ENCODE assay signal across 13 mouse cellular contexts in the genomic region with DNA sequence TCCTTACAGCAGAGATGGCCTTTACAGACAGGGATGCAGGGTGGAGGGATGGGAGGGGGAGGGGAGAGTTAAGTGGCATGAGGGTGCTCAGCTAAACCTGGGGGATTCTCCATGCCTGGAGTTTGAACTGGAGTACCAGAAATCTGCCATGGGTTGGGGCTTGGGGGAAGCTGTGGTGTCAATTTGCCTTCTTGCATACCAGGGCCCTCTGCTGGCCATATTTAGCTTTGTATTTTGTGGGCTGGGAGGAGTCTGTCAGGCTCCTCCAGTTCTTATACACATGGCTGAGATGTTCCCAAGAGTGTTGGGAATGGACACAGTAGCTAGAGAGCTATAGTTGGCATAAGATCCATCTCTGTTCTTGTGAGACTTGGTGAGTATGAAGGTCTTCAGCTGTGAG. TPM values are rescaled to one million over a fixed set of nuclear protein-coding genes. Genes with fewer than 3 reads are reported as not detected.
DNase-seq lines count a peak whose midpoint lies in the region; ATAC-seq and TF ChIP-seq lines count a peak whose summit lies in the region.
"Had no signal": no experiment of that assay in that cellular context is flagged by ENCODE, and none has a peak within 500 bp of the region (broad histone marks: within the 10 kb centered on the region; RNA-seq: fewer than 3 reads in every experiment).

No protein-coding gene starts in this region.

- no peak overlapping the region for H3K27ac ChIP-seq in kidney, adult 2 months (ENCODE audit: insufficient read depth, low read depth, low read length)
- no peak overlapping the region for H3K27ac ChIP-seq in kidney, embryonic 14.5 days (ENCODE audit: low read depth, low read length)
- H3K27ac ChIP-seq: forebrain, embryonic 13.5 days; heart, embryonic 15.5 days; limb, embryonic 15.5 days had no signal

- in situ Hi-C loops in Patski (cut with MboI; ENCODE audit: low pct_unique_long_range_greater_than_20kb) = no loop called here

- no peaks in the 10 kb centered on the region for H3K9me3 ChIP-seq in kidney, embryonic 14.5 days (ENCODE audit: control insufficient read depth, low read length)
- H3K9me3 ChIP-seq: forebrain, embryonic 13.5 days; limb, embryonic 15.5 days had no signal

- no peak overlapping the region for H3K9ac ChIP-seq in kidney, embryonic 14.5 days (ENCODE audit: low read depth, low read length)
- H3K9ac ChIP-seq: forebrain, embryonic 13.5 days; heart, embryonic 15.5 days; limb, embryonic 15.5 days had no signal

- peak; percentile 31 for DNase-seq in kidney, adult 2 months
- peak; percentile 30 for DNase-seq in CD4-positive helper T cell, adult 2 months (ENCODE audit: low read depth, low spot score)
- DNase-seq in Patski (ENCODE audit: low read depth, low spot score) = peak; percentile 1
- DNase-seq in induced T-regulatory cell, adult 2 months (ENCODE audit: low read depth) = peak; percentile 56
- DNase-seq in testis, postnatal 14 days (ENCODE audit: low spot score) = no peak
- no peak for DNase-seq in cerebellum, adult 8-10 months
- DNase-seq in left cerebral cortex, postnatal 14 days (ENCODE audit: low spot score in 2 of 2) = no peak

- H3K4me3 ChIP-seq in kidney, adult 2 months (ENCODE audit: insufficient read depth, low read depth, low read length) = no peak overlapping the region
- H3K4me3 ChIP-seq in kidney, embryonic 14.5 days (ENCODE audit: low read length) = no peak overlapping the region
- H3K4me3 ChIP-seq: forebrain, embryonic 13.5 days; heart, embryonic 15.5 days; limb, embryonic 15.5 days had no signal

- ATAC-seq in kidney, embryonic 14.5 days (ENCODE audit: low FRiP score, low TSS enrichment) = no peak
- peak; percentile 26 for ATAC-seq in Patski
- ATAC-seq: activated CD4-positive, CD25-positive, alpha-beta regulatory T cell, adult 4 months; forebrain, embryonic 13.5 days had no signal

- H3K36me3 ChIP-seq in kidney, adult 2 months (ENCODE audit: control insufficient read depth, insufficient read depth, low read length) = no peaks in the 10 kb centered on the region
- H3K36me3 ChIP-seq in kidney, embryonic 14.5 days (ENCODE audit: control insufficient read depth, insufficient read depth, low read length) = no peaks in the 10 kb centered on the region
- H3K36me3 ChIP-seq: heart, embryonic 15.5 days; limb, embryonic 15.5 days had no signal

- H3K4me2 ChIP-seq in kidney, embryonic 14.5 days (replicated peaks; ENCODE audit: low read depth, low read length) = no peak overlapping the region
- H3K4me2 ChIP-seq: forebrain, embryonic 13.5 days; heart, embryonic 15.5 days; limb, embryonic 15.5 days had no signal

- POLR2A ChIA-PET in Patski (lab: Charles Lee) = no interaction called here

- no peak for TF ChIP-seq POLR2A in kidney, adult 2 months (IDR thresholded peaks at IDR 0.05; ENCODE audit: low read depth, low read length)

- CTCF ChIA-PET in Patski (lab: Charles Lee) = no interaction called here

- H3K27me3 ChIP-seq in kidney, adult 2 months (replicated peaks; ENCODE audit: control insufficient read depth, insufficient read depth, low read length) = no peaks in the 10 kb centered on the region
- no peaks in the 10 kb centered on the region for H3K27me3 ChIP-seq in kidney, embryonic 14.5 days (ENCODE audit: control insufficient read depth, insufficient read depth, low read length)
- H3K27me3 ChIP-seq in Patski = peaks cover 5% of the 10 kb centered on the region
- H3K27me3 ChIP-seq: forebrain, embryonic 13.5 days; heart, embryonic 15.5 days; limb, embryonic 15.5 days had no signal

- intact Hi-C loops in left cerebral cortex, postnatal 14 days (cut with DNase I) = no loop called here

- no peaks in the 10 kb centered on the region for H3K4me1 ChIP-seq in kidney, adult 2 months (ENCODE audit: control insufficient read depth, insufficient read depth, low read length)
- H3K4me1 ChIP-seq in kidney, embryonic 14.5 days (ENCODE audit: control insufficient read depth, insufficient read depth, low read length) = no peaks in the 10 kb centered on the region
- H3K4me1 ChIP-seq: forebrain, embryonic 13.5 days; limb, embryonic 15.5 days had no signal

- TF ChIP-seq CTCF in kidney, adult 2 months (conservative IDR thresholded peaks at IDR 0.05; ENCODE audit: insufficient read depth, insufficient read length, low read depth, low read length) = peak; percentile 47; the same call in 1 of the 2 replicates
- peak; percentile 33 for TF ChIP-seq CTCF in Patski (IDR thresholded peaks at IDR 0.05)

RNA-seq across cellular contexts. Expression of a gene that starts 23.6 kb away (rescaled TPM):
- polyA plus RNA-seq in kidney, adult 2 months (2012; rRNA removed) = not detected in 2 replicates
- not detected in 2 replicates for polyA plus RNA-seq in kidney, embryonic 14.5 days (2014; fragmentation: Nextera tagmentation; extraction: Ambion mirVana)
- polyA plus RNA-seq in Patski (2021) = not detected
- under 1 TPM; 0.21 to 0.31 TPM for total RNA-seq in left cerebral cortex, postnatal 14 days (2021)
- total RNA-seq: layer of hippocampus, adult 18-20 months had no signal
- polyA plus RNA-seq: activated CD4-positive, CD25-positive, alpha-beta regulatory T cell, adult 4 months; forebrain, embryonic 13.5 days; heart, embryonic 15.5 days; limb, embryonic 15.5 days had no signal

Comparison
In these comparisons a context has a peak if more than half of its experiments do, and no peak if none do; other contexts are left out.
1. DNase-seq: peak in kidney, adult 2 months (single experiment), CD4-positive helper T cell, adult 2 months (single experiment), Patski (single experiment) and induced T-regulatory cell, adult 2 months (single experiment); none in testis, postnatal 14 days (single experiment), cerebellum, adult 8-10 months (single experiment) and left cerebral cortex, postnatal 14 days (0 of 2).